Comparison of ENCODE assay signal across 9 mouse cellular contexts in the genomic region with DNA sequence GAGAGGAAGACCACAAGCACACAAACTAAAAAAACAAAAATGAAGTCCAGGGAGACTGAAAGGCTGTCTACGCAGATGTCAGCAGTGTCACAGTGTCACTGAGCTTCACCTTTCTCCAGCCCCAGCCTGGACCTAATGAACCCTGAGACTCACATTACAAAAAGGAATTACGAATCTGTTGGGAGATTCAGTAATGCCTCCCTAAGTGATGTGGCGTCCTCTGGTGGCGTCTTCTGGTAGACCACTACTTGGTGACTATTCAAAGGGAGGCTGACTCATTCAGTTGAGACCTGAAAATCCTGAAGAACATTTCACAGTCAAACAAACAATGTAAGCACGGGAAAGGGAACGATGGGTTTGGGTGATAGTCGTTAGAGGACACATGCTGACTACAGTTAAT. TPM values are rescaled to one million over a fixed set of nuclear protein-coding genes. Genes with fewer than 3 reads are reported as not detected.
A peak's percentile ranks its signal among the peaks of the same experiment; 100 is the strongest.
DNase-seq lines count a peak whose midpoint lies in the region; ATAC-seq and TF ChIP-seq lines count a peak whose summit lies in the region.
"Had no signal": no experiment of that assay in that cellular context is flagged by ENCODE, and none has a peak within 500 bp of the region (broad histone marks: within the 10 kb centered on the region; RNA-seq: fewer than 3 reads in every experiment).

No protein-coding gene starts in this region.

- peak; percentile 88 to 96 for DNase-seq in adrenal gland, adult (ENCODE audit: inconsistent age in 2 of 2, low spot score in 1 of 2)
- peak; percentile 69 for DNase-seq in embryo, embryonic 9.5 days (ENCODE audit: extremely low spot score)
- peak; percentile 61 for DNase-seq in hindlimb bud, embryonic 11.5 days (ENCODE audit: extremely low spot score, low read depth, low spot score)
- DNase-seq in left cerebral cortex, postnatal 36 days (ENCODE audit: low spot score in 2 of 2), result peak; percentile 75 to 83
- peak; percentile 61 for DNase-seq in retina, postnatal 7 days (ENCODE audit: low read depth, low spot score)

- H3K9me3 ChIP-seq in intestine, postnatal 0 days (ENCODE audit: control insufficient read depth), result no peaks in the 10 kb centered on the region
- H3K9me3 ChIP-seq in intestine, embryonic 16.5 days (ENCODE audit: control insufficient read depth, low read length), result no peaks in the 10 kb centered on the region

- no peak overlapping the region for H3K9ac ChIP-seq in intestine, postnatal 0 days (ENCODE audit: low read depth, low read length)
- H3K9ac ChIP-seq in intestine, embryonic 16.5 days (ENCODE audit: low read depth, low read length), result no peak overlapping the region

- no peak overlapping the region for H3K4me2 ChIP-seq in intestine, postnatal 0 days (replicated peaks; ENCODE audit: low read depth)
- H3K4me2 ChIP-seq in intestine, embryonic 16.5 days (ENCODE audit: low read depth, low read length), result no peak overlapping the region

- no peaks in the 10 kb centered on the region for H3K36me3 ChIP-seq in intestine, postnatal 0 days (ENCODE audit: control insufficient read depth, insufficient read depth)
- H3K36me3 ChIP-seq in intestine, embryonic 16.5 days (ENCODE audit: control insufficient read depth, insufficient read depth, low read length), result no peaks in the 10 kb centered on the region

- H3K4me1 ChIP-seq in intestine, postnatal 0 days (replicated peaks; ENCODE audit: control insufficient read depth, insufficient read depth, low read length), result no peaks in the 10 kb centered on the region
- peaks cover 9% of the 10 kb centered on the region; the same call in 1 of the 2 replicates for H3K4me1 ChIP-seq in intestine, embryonic 16.5 days (ENCODE audit: control insufficient read depth, insufficient read depth, low read length)

- intact Hi-C loops in left cerebral cortex, postnatal 36 days (cut with DNase I), result loop anchor here (2.0 kb wide), 1 partner anchor 431 kb away; no protein-coding TSS in a partner anchor

- peak; percentile 97 for TF ChIP-seq CTCF in intestine, postnatal 0 days (IDR thresholded peaks at IDR 0.05; ENCODE audit: low read depth)

- peaks cover 36% of the 10 kb centered on the region for H3K27me3 ChIP-seq in intestine, postnatal 0 days (replicated peaks; ENCODE audit: control insufficient read depth, insufficient read depth, low read length)
- peaks cover 34% of the 10 kb centered on the region for H3K27me3 ChIP-seq in intestine, embryonic 16.5 days (replicated peaks; ENCODE audit: control insufficient read depth, insufficient read depth, low read length)

- H3K27ac ChIP-seq in intestine, postnatal 0 days (ENCODE audit: low read depth, low read length), result no peak overlapping the region
- H3K27ac ChIP-seq in intestine, embryonic 16.5 days (ENCODE audit: low read length), result no peak overlapping the region
- H3K27ac ChIP-seq: macrophage had no signal

- H3K4me3 ChIP-seq in intestine, postnatal 0 days (ENCODE audit: low read depth, low read length), result no peak overlapping the region
- H3K4me3 ChIP-seq in intestine, embryonic 16.5 days (ENCODE audit: low read length), result no peak overlapping the region

- WGBS in intestine, postnatal 0 days, result 10% methylated on average over 7 of the region's 7 CpGs
- WGBS in intestine, embryonic 16.5 days, result 10% methylated on average over 7 of the region's 7 CpGs

- ATAC-seq in intestine, postnatal 0 days, result no peak
- no peak for ATAC-seq in intestine, embryonic 16.5 days
- ATAC-seq in inflammation-experienced regulatory T-cells, adult 6 months, result no peak

RNA-seq across cellular contexts. Expression of gene Kcnma1, which starts 6.0 kb away (rescaled TPM):
- 6.7 and 8.9 TPM in 2 replicates for polyA plus RNA-seq in intestine, postnatal 0 days (2015; fragmentation: Nextera tagmentation; extraction: Ambion mirVana)
- polyA plus RNA-seq in intestine, embryonic 16.5 days (2015; fragmentation: Nextera tagmentation; extraction: Ambion mirVana), result 5.1 and 6.0 TPM in 2 replicates
- 100 to 1,000 TPM; 177 to 194 TPM for total RNA-seq in left cerebral cortex, postnatal 36 days (2021)
- polyA plus RNA-seq in inflammation-experienced regulatory T-cells, adult 6 months (2017; shearing (Covaris generic)), result not detected
- polyA plus RNA-seq: macrophage had no signal
